Mouse (Mus musculus): ENCODE measurements at regions not wholly inside any gene's neighbourhood (a gene's known extent, or its start where the extent isn't known, plus 50 kb on each side); places are given as distances from the start of the nearest gene placed in this dataset.

GRCm38 (mm10) chr10:22905281-22905680, 85.3 kb upstream of the Tcf21 start:
- Histone ChIP-seq H3K9ac (ENCODE audit: insufficient read depth, low read depth) (no peak overlapping the region), H3K9me3 (replicated peaks; ENCODE audit: low read length) (no peaks in the 10 kb centered on the region), H3K36me3 (replicated peaks in 1 of 2; ENCODE audit: control insufficient read depth in 1 of 2, insufficient read depth in 1 of 2, low read length in 1 of 2) (no peaks in the 10 kb centered on the region), H3K27ac (ENCODE audit: insufficient read depth, low read depth) (no peak overlapping the region), H3K4me2 (ENCODE audit: insufficient read depth, low read depth, poor library complexity, severe bottlenecking) (no peak overlapping the region), H3K4me3 (replicated peaks in 1 of 3; ENCODE audit: low read depth in 2 of 3, low read length in 2 of 3, poor library complexity in 1 of 3) (no peak overlapping the region), H3K27me3 (replicated peaks) (no peaks in the 10 kb centered on the region), H3K79me2 (replicated peaks; ENCODE audit: control insufficient read depth, extremely low read depth, insufficient read depth, poor library complexity, severe bottlenecking) (no peaks in the 10 kb centered on the region), H3K4me1 (ENCODE audit: control insufficient read depth in 1 of 2, insufficient read depth in 2 of 2) (no peaks in the 10 kb centered on the region)
- dilution Hi-C loops (cut with MboI; ENCODE audit: extremely low pct_ligation_motif_present, extremely low pct_unique_long_range_greater_than_20kb, low sequenced_read_pairs): no loop called here
- TF ChIP-seq ZNF384 (IDR thresholded peaks at IDR 0.05; ENCODE audit: low read depth, low read length): no peak
- TF ChIP-seq MXI1 (IDR thresholded peaks at IDR 0.05; ENCODE audit: low read depth, low read length): no peak
- no peak for TF ChIP-seq POLR2A (IDR thresholded peaks at IDR 0.05; ENCODE audit: low read depth, low read length)
- no peak for TF ChIP-seq PAX5 (IDR thresholded peaks at IDR 0.05; ENCODE audit: low read length)
- TF ChIP-seq NRF1 (IDR thresholded peaks at IDR 0.05; ENCODE audit: low read depth, low read length): no peak
- no peak for TF ChIP-seq E2F4 (IDR thresholded peaks at IDR 0.05; ENCODE audit: insufficient replicate concordance, low read depth, low read length)
- no peak for TF ChIP-seq USF1 (IDR thresholded peaks at IDR 0.05; ENCODE audit: low read depth, low read length)
- TF ChIP-seq MAX (IDR thresholded peaks at IDR 0.05; ENCODE audit: low read length): no peak
- TF ChIP-seq ZC3H11A (IDR thresholded peaks at IDR 0.05; ENCODE audit: low read depth, low read length): no peak
- TF ChIP-seq TBP (conservative IDR thresholded peaks at IDR 0.05; ENCODE audit: low read depth, low read length): no peak
- no peak for TF ChIP-seq IRF4 (IDR thresholded peaks at IDR 0.05; ENCODE audit: low read depth, low read length)
- no peak for TF ChIP-seq UBTF (IDR thresholded peaks at IDR 0.05; ENCODE audit: low read depth, low read length)
- TF ChIP-seq CTCF (conservative IDR thresholded peaks at IDR 0.05 in 1 of 2, IDR thresholded peaks at IDR 0.05 in 1 of 2; ENCODE audit: low read depth in 2 of 2, low read length in 2 of 2): no peak
- TF ChIP-seq CHD1 (IDR thresholded peaks at IDR 0.05; ENCODE audit: low read depth, low read length): no peak
- TF ChIP-seq ELF1 (IDR thresholded peaks at IDR 0.05; ENCODE audit: low read depth, low read length): no peak
- TF ChIP-seq ZMIZ1 (IDR thresholded peaks at IDR 0.05; ENCODE audit: low read depth, low read length): no peak
- no peak for TF ChIP-seq TCF12 (IDR thresholded peaks at IDR 0.05; ENCODE audit: low read depth, low read length)
- no peak for DNase-seq (ENCODE audit: extremely low read depth)
- in situ Hi-C loops (cut with MboI; ENCODE audit: low pct_ligation_motif_present, low pct_unique_long_range_greater_than_20kb, low sequenced_read_pairs): no loop called here

- Histone ChIP-seq H3K79me2 (replicated peaks; ENCODE audit: control insufficient read depth, extremely low read depth, insufficient read depth, poor library complexity, severe bottlenecking) (no peaks in the 10 kb centered on the region), H3K9me3 (replicated peaks; ENCODE audit: low read length) (no peaks in the 10 kb centered on the region), H3K27ac (ENCODE audit: insufficient read depth, low read depth) (no peak overlapping the region), H3K9ac (ENCODE audit: insufficient read depth, low read depth) (no peak overlapping the region), H3K4me1 (ENCODE audit: control insufficient read depth in 1 of 2, insufficient read depth in 2 of 2) (no peaks in the 10 kb centered on the region), H3K4me2 (ENCODE audit: insufficient read depth, low read depth, poor library complexity, severe bottlenecking) (no peak overlapping the region), H3K36me3 (replicated peaks in 1 of 2; ENCODE audit: control insufficient read depth in 1 of 2, insufficient read depth in 1 of 2, low read length in 1 of 2) (no peaks in the 10 kb centered on the region), H3K27me3 (replicated peaks) (no peaks in the 10 kb centered on the region), H3K4me3 (replicated peaks in 1 of 3; ENCODE audit: low read depth in 2 of 3, low read length in 2 of 3, poor library complexity in 1 of 3) (no peak overlapping the region)
- TF ChIP-seq MAZ (IDR thresholded peaks at IDR 0.05; ENCODE audit: low read depth, low read length): no peak
- dilution Hi-C loops (cut with MboI; ENCODE audit: extremely low pct_ligation_motif_present, extremely low pct_unique_long_range_greater_than_20kb, low sequenced_read_pairs) (no loop called here), in situ Hi-C loops (cut with MboI; ENCODE audit: low pct_ligation_motif_present, low pct_unique_long_range_greater_than_20kb, low sequenced_read_pairs) (no loop called here)
- DNase-seq (ENCODE audit: extremely low read depth): no peak
These were observed 73.5 kb upstream of the Tcf21 start for GRCm38 (mm10) chr10:22893442-22893985.
